Mouse (Mus musculus) small intestine, adult 2 months (tissue): ENCODE results near the gene Fggy. TPM values are rescaled to one million over a fixed set of nuclear protein-coding genes. Genes with fewer than 3 reads are reported as not detected.

Experiments
- H3K27ac ChIP-seq: fragments of 200-500 bp; 2 replicates; pipeline ENCODE4 v1.5.1; 2012; ENCODE audit warnings: low read depth, low read length, control low read depth, inconsistent platforms; ENCODE audit not compliant: insufficient read depth
- H3K27me3 ChIP-seq: fragments of 200-500 bp; 2 replicates; pipeline ENCODE4 v1.6.1; 2012; ENCODE audit warnings: mild to moderate bottlenecking, moderate library complexity, low read length, inconsistent platforms; ENCODE audit not compliant: control insufficient read depth, insufficient read depth
- H3K36me3 ChIP-seq: fragments of 200-500 bp; 2 replicates; pipeline ENCODE4 v1.6.1; 2012; ENCODE audit warnings: mild to moderate bottlenecking, low read length, control low read depth, inconsistent platforms; ENCODE audit not compliant: control insufficient read depth, insufficient read depth
- H3K4me1 ChIP-seq: fragments of 200-500 bp; 2 replicates; pipeline ENCODE4 v1.6.1; 2012; ENCODE audit warnings: low read length, inconsistent platforms, mixed read lengths; ENCODE audit not compliant: control insufficient read depth, insufficient read depth, insufficient read length
- H3K4me3 ChIP-seq: fragments of 200-500 bp; 2 replicates; pipeline ENCODE4 v1.5.1; 2012; ENCODE audit warnings: low read depth, mild to moderate bottlenecking, control low read depth, inconsistent platforms, low read length, moderate library complexity
- CTCF ChIP-seq: fragments of 200-500 bp; IDR thresholded peaks from 2 replicates; pipeline ENCODE4 v1.5.1; 2012; ENCODE audit warnings: low read depth, mild to moderate bottlenecking, control low read depth, inconsistent platforms, low read length, moderate library complexity, mixed read lengths; ENCODE audit not compliant: insufficient replicate concordance, insufficient read length; ENCODE audit errors: extremely low read depth
- POLR2A ChIP-seq: fragments of 200-500 bp; IDR thresholded peaks from 2 replicates; pipeline ENCODE4 v1.6.1; 2012; ENCODE audit warnings: low read depth, mild to moderate bottlenecking, control low read depth, inconsistent platforms, low read length, moderate library complexity
- WGBS: fragments of 180-500 bp; shearing (Covaris S2); methylation state at CpG from one replicate; pipeline ENCODE4 v1.1.7; 2018; 5-methylcytosine and 5-hydroxymethylcytosine counted together
- polyA plus RNA-seq: library from polyadenylated mRNA; depleted of rRNA; stranded (reverse); fragments of >200 nt; gene quantifications from 2 replicates; pipeline ENCODE4 v1.2.3, GENCODE M21; 2012

The Fggy gene
- polyA plus RNA-seq, 1 experiment: 0.52 TPM

DNA sequence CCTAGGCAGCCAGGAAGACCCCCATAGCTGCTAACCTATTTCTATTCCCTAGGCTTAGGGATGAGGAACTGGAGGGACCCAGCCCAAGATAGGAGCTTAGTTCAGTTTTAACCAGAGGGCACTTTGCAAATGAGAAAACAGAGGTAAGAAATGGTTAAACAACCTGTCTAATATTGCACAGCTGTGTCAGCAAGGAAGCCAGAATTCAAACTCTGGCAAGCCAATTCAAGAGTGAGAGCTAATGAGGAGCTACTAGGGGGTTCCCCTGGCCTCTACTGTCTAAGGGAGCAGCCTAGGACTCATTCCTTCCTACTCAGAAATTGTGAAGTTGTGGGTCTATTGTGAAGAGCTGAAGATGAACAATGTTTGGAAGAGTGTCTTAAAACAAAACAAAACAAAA lies 289.9 kb downstream of the Fggy start:
- H3K4me3 ChIP-seq: no peak overlapping the region
- no peaks in the 10 kb centered on the region for H3K4me1 ChIP-seq
- no peaks in the 10 kb centered on the region for H3K27me3 ChIP-seq
- no peaks in the 10 kb centered on the region for H3K36me3 ChIP-seq
- TF ChIP-seq POLR2A: no peak
- TF ChIP-seq CTCF: no peak
- no peak overlapping the region for H3K27ac ChIP-seq

DNA sequence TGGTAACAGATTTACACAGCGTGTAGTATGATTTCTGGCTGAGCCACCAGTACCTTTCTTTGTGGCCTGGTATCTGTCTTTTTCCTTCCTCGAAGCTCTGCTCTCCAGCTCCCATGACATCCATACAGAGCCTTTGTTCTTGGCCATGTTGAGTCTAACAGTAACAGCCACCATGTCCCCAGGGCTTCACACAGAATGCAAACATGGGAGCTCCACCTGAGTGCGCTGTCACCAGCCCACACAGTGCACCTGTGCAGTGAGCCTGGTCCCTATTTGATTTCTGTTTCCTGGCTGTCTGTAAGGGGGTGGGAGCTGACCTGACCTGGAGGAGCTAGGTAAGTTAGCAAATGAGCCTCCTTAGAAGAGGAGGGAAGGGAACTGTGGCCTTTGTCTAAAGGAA lies 290.4 kb downstream of the Fggy start:
- no peak for TF ChIP-seq CTCF
- Histone ChIP-seq H3K4me3 (no peak overlapping the region), H3K4me1 (no peaks in the 10 kb centered on the region), H3K27ac (no peak overlapping the region), H3K36me3 (no peaks in the 10 kb centered on the region), H3K27me3 (no peaks in the 10 kb centered on the region)
- WGBS: 89% methylated on average over 3 of the region's 3 CpGs

GRCm38 (mm10) chr4:95849497-95849896 lies 292.2 kb downstream of the Fggy start:
- no peaks in the 10 kb centered on the region for H3K27me3 ChIP-seq
- H3K36me3 ChIP-seq: no peaks in the 10 kb centered on the region
- H3K4me3 ChIP-seq: no peak overlapping the region
- WGBS: 86% methylated on average over 5 of the region's 5 CpGs
- no peak overlapping the region for H3K27ac ChIP-seq
- no peak for TF ChIP-seq CTCF
- no peak for TF ChIP-seq POLR2A
- H3K4me1 ChIP-seq: no peaks in the 10 kb centered on the region

- Histone ChIP-seq H3K27me3 (no peaks in the 10 kb centered on the region), H3K4me1 (no peaks in the 10 kb centered on the region), H3K4me3 (no peak overlapping the region), H3K36me3 (no peaks in the 10 kb centered on the region), H3K27ac (no peak overlapping the region)
- 80% methylated on average over 6 of the region's 6 CpGs for WGBS
- TF ChIP-seq CTCF: no peak
- TF ChIP-seq POLR2A: no peak
Measured at GRCm38 (mm10) chr4:95850044-95850739, 292.9 kb downstream of the Fggy start.

- WGBS: 66% methylated on average over 2 of the region's 2 CpGs
- TF ChIP-seq CTCF (no peak), POLR2A (no peak)
- no peaks in the 10 kb centered on the region for H3K36me3 ChIP-seq
- H3K4me3 ChIP-seq: no peak overlapping the region
- H3K27me3 ChIP-seq: no peaks in the 10 kb centered on the region
- no peaks in the 10 kb centered on the region for H3K4me1 ChIP-seq
- H3K27ac ChIP-seq: no peak overlapping the region
Measured at GRCm38 (mm10) chr4:95852257-95852656, 294.9 kb downstream of the Fggy start.

GRCm38 (mm10) chr4:95856008-95856407 lies 298.7 kb downstream of the Fggy start:
- Histone ChIP-seq H3K27me3 (no peaks in the 10 kb centered on the region), H3K27ac (no peak overlapping the region), H3K4me3 (no peak overlapping the region), H3K36me3 (no peaks in the 10 kb centered on the region), H3K4me1 (no peaks in the 10 kb centered on the region)
- TF ChIP-seq POLR2A: no peak
- no peak for TF ChIP-seq CTCF
- WGBS: 85% methylated on average over 2 of the region's 2 CpGs

DNA sequence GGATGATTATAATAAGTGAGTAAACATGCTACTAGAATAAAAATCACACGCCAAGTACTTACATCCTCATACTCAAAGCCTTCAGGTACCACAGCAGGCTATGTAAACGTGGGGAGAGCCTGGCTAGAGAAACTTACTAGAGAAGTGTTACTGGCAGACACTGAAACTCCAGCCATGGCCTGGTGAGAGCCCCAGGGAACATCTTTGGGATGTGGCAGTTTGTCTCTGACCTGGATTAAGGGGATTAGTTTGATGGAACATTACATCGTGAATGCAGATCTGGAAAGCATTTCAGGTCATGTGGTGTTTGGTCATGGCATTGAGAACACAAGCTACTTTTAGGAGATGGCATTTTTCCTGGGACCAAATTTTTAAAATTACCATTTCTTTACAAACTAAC lies 303.3 kb downstream of the Fggy start:
- Histone ChIP-seq H3K27ac (no peak overlapping the region), H3K36me3 (no peaks in the 10 kb centered on the region), H3K4me3 (no peak overlapping the region), H3K4me1 (no peaks in the 10 kb centered on the region), H3K27me3 (no peaks in the 10 kb centered on the region)
- TF ChIP-seq CTCF (no peak), POLR2A (no peak)
- 70% methylated on average over 3 of the region's 3 CpGs for WGBS
